Comparison of ENCODE assay signal across 8 mouse cellular contexts in the genomic region with DNA sequence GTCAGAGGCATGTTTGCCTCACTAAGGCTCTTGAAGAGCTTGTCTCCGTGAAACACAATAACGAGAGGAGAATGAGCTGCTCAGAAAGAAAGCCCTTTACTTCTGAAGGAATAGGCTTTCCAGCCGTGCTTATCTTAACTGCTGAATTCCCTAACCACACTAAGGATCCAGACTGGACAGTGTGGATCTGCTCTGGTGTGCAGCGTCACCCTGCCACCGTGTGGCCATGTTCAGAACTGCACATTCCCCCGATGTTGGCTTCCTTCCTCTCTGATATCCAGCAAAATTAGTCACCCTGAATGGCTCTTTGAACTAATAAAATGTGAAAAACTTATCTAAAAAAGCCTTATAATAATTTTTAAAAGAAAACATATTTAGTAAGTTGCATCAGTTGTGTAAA. TPM values are rescaled to one million over a fixed set of nuclear protein-coding genes. Genes with fewer than 3 reads are reported as not detected.
A peak's percentile ranks its signal among the peaks of the same experiment; 100 is the strongest.
DNase-seq lines count a peak whose midpoint lies in the region; ATAC-seq and TF ChIP-seq lines count a peak whose summit lies in the region.

No protein-coding gene starts in this region.

- peak; percentile 90 for ATAC-seq in Patski
- peak; percentile 85 for ATAC-seq in lung, embryonic 16.5 days (ENCODE audit: low read depth)

- CTCF ChIA-PET in Patski (lab: Charles Lee) = interaction anchor here (0.8 to 4.0 kb wide), 9 partner anchors 8 to 460 kb away, joined by 3 to 44 read pairs (median 5); no protein-coding TSS in a partner anchor

- in situ Hi-C loops in Patski (cut with MboI; ENCODE audit: low pct_unique_long_range_greater_than_20kb) = loop anchor here (5.0 to 10.0 kb wide), 2 partner anchors 279 to 449 kb away; no protein-coding TSS in a partner anchor

- H3K4me2 ChIP-seq in lung, embryonic 16.5 days (ENCODE audit: low read depth, low read length) = peak overlapping the region; percentile 50

- H3K27ac ChIP-seq in hindbrain, embryonic 10.5 days = no peak overlapping the region
- no peak overlapping the region for H3K27ac ChIP-seq in layer of hippocampus, adult 2 months
- H3K27ac ChIP-seq in lung, embryonic 16.5 days (ENCODE audit: low read length) = no peak overlapping the region

- H3K4me3 ChIP-seq in hindbrain, embryonic 10.5 days = no peak overlapping the region
- no peak overlapping the region for H3K4me3 ChIP-seq in layer of hippocampus, adult 2 months
- peak overlapping the region; percentile 21 for H3K4me3 ChIP-seq in lung, embryonic 16.5 days (ENCODE audit: low read length)

- POLR2A ChIA-PET in Patski (lab: Charles Lee) = no interaction called here

- 0 out of 2 replicates have a peak, but pooled peaks cover 8% of the 10 kb centered on the region for H3K4me1 ChIP-seq in hindbrain, embryonic 10.5 days (replicated peaks)
- H3K4me1 ChIP-seq in lung, embryonic 16.5 days (replicated peaks; ENCODE audit: control insufficient read depth, insufficient read depth, low read length) = no peaks in the 10 kb centered on the region; the same call in 1 of the 2 replicates

- H3K9me3 ChIP-seq in hindbrain, embryonic 10.5 days = no peaks in the 10 kb centered on the region
- H3K9me3 ChIP-seq in lung, embryonic 16.5 days (ENCODE audit: control insufficient read depth, low read length) = no peaks in the 10 kb centered on the region

- 3% methylated on average over 6 of the region's 6 CpGs for whole genome bisulfite sequencing in hindbrain, embryonic 10.5 days
- 0% methylated on average over 6 of the region's 6 CpGs for WGBS in lung, embryonic 16.5 days

- no peaks in the 10 kb centered on the region for H3K36me3 ChIP-seq in hindbrain, embryonic 10.5 days
- H3K36me3 ChIP-seq in lung, embryonic 16.5 days (ENCODE audit: control insufficient read depth, insufficient read depth, low read length) = no peaks in the 10 kb centered on the region

- H3K27me3 ChIP-seq in Patski = peaks cover 31% of the 10 kb centered on the region
- H3K27me3 ChIP-seq in hindbrain, embryonic 10.5 days (ENCODE audit: insufficient read depth, poor library complexity, severe bottlenecking) = no peaks in the 10 kb centered on the region
- H3K27me3 ChIP-seq in lung, embryonic 16.5 days (ENCODE audit: control insufficient read depth, insufficient read depth, low read depth, low read length) = no peaks in the 10 kb centered on the region

- H3K9ac ChIP-seq in lung, embryonic 16.5 days (ENCODE audit: low read length) = no peak overlapping the region

- peak; percentile 90 for TF ChIP-seq CTCF in Patski (IDR thresholded peaks at IDR 0.05)
- TF ChIP-seq CTCF in layer of hippocampus, adult 2 months (conservative IDR thresholded peaks at IDR 0.05) = peak; percentile 100

- peak; percentile 25 for DNase-seq in Patski (ENCODE audit: low read depth, low spot score)
- peak; percentile 90 to 94 for DNase-seq in cerebellum, postnatal 10 days
- peak; percentile 49 to 77 for DNase-seq in frontal cortex, postnatal 10 days (ENCODE audit: low spot score in 2 of 2)
- peak; percentile 80 for DNase-seq in hindbrain, embryonic 10.5 days (ENCODE audit: low spot score)
- peak; percentile 75 to 92 for DNase-seq in layer of hippocampus, adult 2 months (ENCODE audit: low spot score in 2 of 2)
- DNase-seq in ovary, postnatal 36 days (ENCODE audit: low spot score) = peak; percentile 74
- peak; percentile 72 to 80 for DNase-seq in urinary bladder, adult 18-20 months (ENCODE audit: low spot score in 2 of 2)

RNA-seq across cellular contexts. Expression of gene Syt16, which starts 16.3 kb away (rescaled TPM):
- not detected for polyA plus RNA-seq in Patski (2021)
- 1.8 and 5.1 TPM in 2 replicates for polyA plus RNA-seq in hindbrain, embryonic 10.5 days (2016; fragmentation: Nextera tagmentation; extraction: Ambion mirVana)
- total RNA-seq in layer of hippocampus, adult 2 months (2021) = 10 to 100 TPM; 51.5 to 56.6 TPM
- polyA plus RNA-seq in lung, embryonic 16.5 days (2015; fragmentation: Nextera tagmentation; extraction: Ambion mirVana) = 0.30 and 0.34 TPM in 2 replicates

RNA-seq across cellular contexts. Expression of gene Snapc1, which starts 49.5 kb away (rescaled TPM):
- polyA plus RNA-seq in Patski (2021) = 16.5 TPM
- polyA plus RNA-seq in hindbrain, embryonic 10.5 days (2016; fragmentation: Nextera tagmentation; extraction: Ambion mirVana) = 19.7 and 20.8 TPM in 2 replicates
- 10 to 100 TPM; 34.5 to 35.7 TPM for total RNA-seq in layer of hippocampus, adult 2 months (2021)
- 18.9 and 20.6 TPM in 2 replicates for polyA plus RNA-seq in lung, embryonic 16.5 days (2015; fragmentation: Nextera tagmentation; extraction: Ambion mirVana)

Comparison
In these comparisons a context has a peak if more than half of its experiments do, and no peak if none do; other contexts are left out.
1. DNase-seq: peak in every context shown above with its lines; median percentile 92 in cerebellum, postnatal 10 days; 84 in layer of hippocampus, adult 2 months; 80 in hindbrain, embryonic 10.5 days; 76 in urinary bladder, adult 18-20 months; 74 in ovary, postnatal 36 days; 63 in frontal cortex, postnatal 10 days; 25 in Patski.